Mouse (Mus musculus) small intestine, adult 2 months (tissue): ENCODE data around the gene Usp21. TPM values are rescaled to one million over a fixed set of nuclear protein-coding genes. Genes with fewer than 3 reads are reported as not detected.

Source experiments
- H3K27ac ChIP-seq: fragments of 200-500 bp; 2 replicates; pipeline ENCODE4 v1.5.1; 2012; ENCODE audit warnings: low read depth, low read length, control low read depth, inconsistent platforms; ENCODE audit not compliant: insufficient read depth
- H3K27me3 ChIP-seq: fragments of 200-500 bp; 2 replicates; pipeline ENCODE4 v1.6.1; 2012; ENCODE audit warnings: mild to moderate bottlenecking, moderate library complexity, low read length, inconsistent platforms; ENCODE audit not compliant: control insufficient read depth, insufficient read depth
- H3K36me3 ChIP-seq: fragments of 200-500 bp; 2 replicates; pipeline ENCODE4 v1.6.1; 2012; ENCODE audit warnings: mild to moderate bottlenecking, low read length, control low read depth, inconsistent platforms; ENCODE audit not compliant: control insufficient read depth, insufficient read depth
- H3K4me1 ChIP-seq: fragments of 200-500 bp; 2 replicates; pipeline ENCODE4 v1.6.1; 2012; ENCODE audit warnings: low read length, inconsistent platforms, mixed read lengths; ENCODE audit not compliant: control insufficient read depth, insufficient read depth, insufficient read length
- H3K4me3 ChIP-seq: fragments of 200-500 bp; 2 replicates; pipeline ENCODE4 v1.5.1; 2012; ENCODE audit warnings: low read depth, mild to moderate bottlenecking, control low read depth, inconsistent platforms, low read length, moderate library complexity
- CTCF ChIP-seq: fragments of 200-500 bp; IDR thresholded peaks from 2 replicates; pipeline ENCODE4 v1.5.1; 2012; ENCODE audit warnings: low read depth, mild to moderate bottlenecking, control low read depth, inconsistent platforms, low read length, moderate library complexity, mixed read lengths; ENCODE audit not compliant: insufficient replicate concordance, insufficient read length; ENCODE audit errors: extremely low read depth
- POLR2A ChIP-seq: fragments of 200-500 bp; IDR thresholded peaks from 2 replicates; pipeline ENCODE4 v1.6.1; 2012; ENCODE audit warnings: low read depth, mild to moderate bottlenecking, control low read depth, inconsistent platforms, low read length, moderate library complexity
- WGBS: fragments of 180-500 bp; shearing (Covaris S2); methylation state at CpG from one replicate; pipeline ENCODE4 v1.1.7; 2018; 5-methylcytosine and 5-hydroxymethylcytosine counted together
- polyA plus RNA-seq: library from polyadenylated mRNA; depleted of rRNA; stranded (reverse); fragments of >200 nt; gene quantifications from 2 replicates; pipeline ENCODE4 v1.2.3, GENCODE M21; 2012

Gene Usp21
- polyA plus RNA-seq, 1 experiment = 30.2 TPM

GRCm38 (mm10) chr1:171263185-171263611 lies 24.6 kb downstream of the Usp21 start:
- H3K4me1 ChIP-seq = peaks cover 10% of the 10 kb centered on the region; the same call in 1 of the 2 replicates
- 0% methylated on average over 2 of the region's 2 CpGs for WGBS
- H3K27ac ChIP-seq = peak overlapping the region; percentile 39; the same call in 1 of the 2 replicates
- H3K36me3 ChIP-seq = no peaks in the 10 kb centered on the region
- no peaks in the 10 kb centered on the region for H3K27me3 ChIP-seq
- H3K4me3 ChIP-seq = no peak overlapping the region
- no peak for TF ChIP-seq POLR2A
- TF ChIP-seq CTCF = no peak

GRCm38 (mm10) chr1:171262594-171263130 lies 25.1 kb downstream of the Usp21 start:
- peak overlapping the region; percentile 56 for H3K27ac ChIP-seq
- H3K4me3 ChIP-seq = no peak overlapping the region
- H3K36me3 ChIP-seq = no peaks in the 10 kb centered on the region
- peaks cover 10% of the 10 kb centered on the region; the same call in 1 of the 2 replicates for H3K4me1 ChIP-seq
- TF ChIP-seq POLR2A (no peak), CTCF (no peak)
- WGBS = 9% methylated on average over 8 of the region's 8 CpGs
- no peaks in the 10 kb centered on the region for H3K27me3 ChIP-seq

GRCm38 (mm10) chr1:171260316-171260715 lies 27.5 kb downstream of the Usp21 start:
- Histone ChIP-seq H3K4me1 (peaks cover 10% of the 10 kb centered on the region; the same call in 1 of the 2 replicates), H3K36me3 (no peaks in the 10 kb centered on the region), H3K27me3 (no peaks in the 10 kb centered on the region), H3K4me3 (no peak overlapping the region), H3K27ac (peak overlapping the region; percentile 32; the same call in 1 of the 2 replicates)
- no peak for TF ChIP-seq POLR2A
- TF ChIP-seq CTCF = no peak
- 65% methylated on average over 3 of the region's 3 CpGs for WGBS

- no peak overlapping the region for H3K27ac ChIP-seq
- no peaks in the 10 kb centered on the region for H3K27me3 ChIP-seq
- peaks cover 10% of the 10 kb centered on the region; the same call in 1 of the 2 replicates for H3K4me1 ChIP-seq
- no peaks in the 10 kb centered on the region for H3K36me3 ChIP-seq
- WGBS = 63% methylated on average over 17 of the region's 17 CpGs
- TF ChIP-seq POLR2A (no peak), CTCF (no peak)
- no peak overlapping the region for H3K4me3 ChIP-seq
These were observed 28.9 kb downstream of the Usp21 start for GRCm38 (mm10) chr1:171258921-171259320.

- TF ChIP-seq CTCF (0 out of 2 replicates have a peak, but pooled peaks have one; percentile 13), POLR2A (no peak)
- 87% methylated on average over 9 of the region's 9 CpGs for WGBS
- H3K27me3 ChIP-seq = no peaks in the 10 kb centered on the region
- no peak overlapping the region for H3K27ac ChIP-seq
- no peaks in the 10 kb centered on the region for H3K36me3 ChIP-seq
- no peak overlapping the region for H3K4me3 ChIP-seq
- H3K4me1 ChIP-seq = peaks cover 10% of the 10 kb centered on the region; the same call in 1 of the 2 replicates
These were observed 30.0 kb downstream of the Usp21 start for GRCm38 (mm10) chr1:171257781-171258180.

- H3K27me3 ChIP-seq = no peaks in the 10 kb centered on the region
- peaks cover 10% of the 10 kb centered on the region; the same call in 1 of the 2 replicates for H3K4me1 ChIP-seq
- TF ChIP-seq CTCF (peak; percentile 58; the same call in 1 of the 2 replicates), POLR2A (no peak)
- no peak overlapping the region for H3K27ac ChIP-seq
- H3K4me3 ChIP-seq = no peak overlapping the region
- H3K36me3 ChIP-seq = no peaks in the 10 kb centered on the region
- 52% methylated on average over 15 of the region's 15 CpGs for WGBS
These were observed 30.7 kb downstream of the Usp21 start for GRCm38 (mm10) chr1:171256937-171257548.

GRCm38 (mm10) chr1:171256095-171256818 lies 31.5 kb downstream of the Usp21 start:
- no peak overlapping the region for H3K27ac ChIP-seq
- H3K36me3 ChIP-seq = no peaks in the 10 kb centered on the region
- H3K4me1 ChIP-seq = peaks cover 7% of the 10 kb centered on the region; the same call in 1 of the 2 replicates
- no peak overlapping the region for H3K4me3 ChIP-seq
- WGBS = 87% methylated on average over 24 of the region's 24 CpGs
- no peaks in the 10 kb centered on the region for H3K27me3 ChIP-seq
- TF ChIP-seq CTCF = no peak
- no peak for TF ChIP-seq POLR2A
